ENCODE assay signal across 15 mouse cellular contexts in the genomic region with DNA sequence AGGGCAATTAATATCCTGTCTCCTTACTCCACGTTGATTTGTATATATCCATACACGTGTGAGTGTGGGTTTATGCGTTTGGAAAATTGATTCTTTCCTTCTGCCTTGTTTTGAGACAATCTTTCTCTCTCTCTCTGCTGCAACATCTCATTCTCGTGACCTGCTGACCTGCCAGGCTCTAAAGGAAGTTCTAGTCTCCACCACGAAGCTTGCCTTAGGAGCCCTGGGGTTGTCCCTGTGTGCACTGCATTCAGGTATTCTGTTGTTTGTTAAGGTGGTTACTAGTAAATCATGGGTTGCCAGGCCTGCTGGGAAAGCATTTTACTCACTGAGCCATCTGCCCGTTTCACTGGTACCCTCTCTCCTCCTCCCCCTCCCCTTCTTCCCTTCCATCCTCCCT. TPM values are rescaled to one million over a fixed set of nuclear protein-coding genes. Genes with fewer than 3 reads are reported as not detected.
A peak's percentile ranks its signal among the peaks of the same experiment; 100 is the strongest.
DNase-seq lines count a peak whose midpoint lies in the region; ATAC-seq lines count a peak whose summit lies in the region.
"Had no signal": no experiment of that assay in that cellular context is flagged by ENCODE, and none has a peak within 500 bp of the region (broad histone marks: within the 10 kb centered on the region; RNA-seq: fewer than 3 reads in every experiment).

No protein-coding gene starts in this region.

- 44% methylated on average over 6 of the region's 6 CpGs for WGBS in heart, embryonic 16.5 days
- 31% methylated on average over 6 of the region's 6 CpGs for WGBS in forebrain, embryonic 12.5 days

- 0 out of 2 replicates have a peak overlapping the region, but pooled peaks have one; percentile 21 for H3K27ac ChIP-seq in heart, embryonic 16.5 days (ENCODE audit: low read length)
- peak overlapping the region; percentile 60 for H3K27ac ChIP-seq in forebrain, embryonic 12.5 days
- H3K27ac ChIP-seq: liver, embryonic 15.5 days had no signal

- H3K4me2 ChIP-seq in heart, embryonic 16.5 days (ENCODE audit: low read depth, low read length), result no peak overlapping the region
- H3K4me2 ChIP-seq in forebrain, embryonic 12.5 days, result no peak overlapping the region
- H3K4me2 ChIP-seq: liver, embryonic 15.5 days had no signal

- H3K4me3 ChIP-seq in heart, embryonic 16.5 days (ENCODE audit: low read length), result no peak overlapping the region
- H3K4me3 ChIP-seq in forebrain, embryonic 12.5 days (replicated peaks), result no peak overlapping the region
- H3K4me3 ChIP-seq: liver, embryonic 15.5 days had no signal

- no peak for DNase-seq in heart, adult 18-20 months
- peak; percentile 10 for DNase-seq in retina, postnatal 1 day
- DNase-seq in retina, embryonic 14.5 days (ENCODE audit: low spot score), result no peak
- DNase-seq in urinary bladder, adult 18-20 months (ENCODE audit: low spot score in 2 of 2), result no peak
- DNase-seq in layer of hippocampus, adult 18-20 months (ENCODE audit: low spot score in 2 of 2), result no peak
- DNase-seq: adrenal gland, adult 8-10 months; cerebellum, postnatal 10 days; gastrocnemius, postnatal 36 days; kidney, postnatal 10 days; layer of hippocampus, adult 9-11 months; right cerebral cortex, postnatal 14 days had no signal

- no peaks in the 10 kb centered on the region for H3K9me3 ChIP-seq in heart, embryonic 16.5 days (replicated peaks; ENCODE audit: control insufficient read depth, low read length)
- H3K9me3 ChIP-seq in forebrain, embryonic 12.5 days, result no peaks in the 10 kb centered on the region
- H3K9me3 ChIP-seq: liver, embryonic 15.5 days had no signal

- no peak overlapping the region for H3K9ac ChIP-seq in heart, embryonic 16.5 days (ENCODE audit: low read length)
- H3K9ac ChIP-seq in forebrain, embryonic 12.5 days, result no peak overlapping the region
- H3K9ac ChIP-seq: liver, embryonic 15.5 days had no signal

- no peak for ATAC-seq in heart, embryonic 16.5 days (replicated peaks; ENCODE audit: extremely low read depth, insufficient read depth, low FRiP score)
- no peak for ATAC-seq in forebrain, embryonic 12.5 days (ENCODE audit: low FRiP score)
- ATAC-seq: intestine, postnatal 0 days had no signal

- H3K36me3 ChIP-seq in heart, embryonic 16.5 days (ENCODE audit: control insufficient read depth, insufficient read depth), result no peaks in the 10 kb centered on the region
- H3K36me3 ChIP-seq in forebrain, embryonic 12.5 days (replicated peaks), result no peaks in the 10 kb centered on the region
- H3K36me3 ChIP-seq: liver, embryonic 15.5 days had no signal

- H3K4me1 ChIP-seq in heart, embryonic 16.5 days (ENCODE audit: control insufficient read depth, insufficient read depth, low read length), result peaks cover 11% of the 10 kb centered on the region
- peaks cover 12% of the 10 kb centered on the region for H3K4me1 ChIP-seq in forebrain, embryonic 12.5 days

- no peaks in the 10 kb centered on the region for H3K27me3 ChIP-seq in heart, embryonic 16.5 days (ENCODE audit: control insufficient read depth, insufficient read depth, low read length)
- H3K27me3 ChIP-seq in forebrain, embryonic 12.5 days, result no peaks in the 10 kb centered on the region
- H3K27me3 ChIP-seq: liver, embryonic 15.5 days had no signal

RNA-seq across cellular contexts. Expression of gene Vps37b, which starts 4.3 kb away (rescaled TPM):
- 58.7 and 61.4 TPM in 2 replicates for polyA plus RNA-seq in heart, embryonic 16.5 days (2015; fragmentation: Nextera tagmentation; extraction: Ambion mirVana)
- total RNA-seq in heart, adult 18-20 months (2021), result 10 to 100 TPM; 15.1 to 15.2 TPM
- polyA plus RNA-seq in forebrain, embryonic 12.5 days (2016; fragmentation: Nextera tagmentation; extraction: Ambion mirVana), result 70.5 and 73.4 TPM in 2 replicates
- 10 to 100 TPM; 38.0 to 43.9 TPM for total RNA-seq in layer of hippocampus, adult 18-20 months (2021)

RNA-seq across cellular contexts. Expression of gene Abcb9, which starts 59.3 kb away (rescaled TPM):
- 3.8 and 7.2 TPM in 2 replicates for polyA plus RNA-seq in heart, embryonic 16.5 days (2015; fragmentation: Nextera tagmentation; extraction: Ambion mirVana)
- 10 to 100 TPM in 1 of 2 experiments, 1 to 10 TPM in 1; 8.9 to 10.7 TPM for total RNA-seq in heart, adult 18-20 months (2021)
- polyA plus RNA-seq in forebrain, embryonic 12.5 days (2016; fragmentation: Nextera tagmentation; extraction: Ambion mirVana), result 2.9 and 3.3 TPM in 2 replicates
- total RNA-seq in layer of hippocampus, adult 18-20 months (2021), result 10 to 100 TPM; 30.6 to 33.4 TPM
